Mouse (Mus musculus) cerebellum, postnatal 25 days (tissue): ENCODE results near the gene Pi16.
"Not testable (repeated sequence)": the region's sequence is repeated elsewhere in the genome, so short reads cannot be mapped to it uniquely, and the experiment has no call there.

Source experiments
- DNase-seq, 2 experiments: peaks; one replicate each; pipeline ENCODE4 v3.0.0; 2021; ENCODE audit warnings: mixed read lengths in 2 of 2

Gene Pi16

GRCm38 (mm10) chr17:29317380-29317779, at the start of gene Pi16:
TSS of gene Pi16 (plus strand) at chr17:29317680.
- DNase-seq, result not testable (repeated sequence)

GRCm38 (mm10) chr17:29267931-29268681, 49.4 kb upstream of the Pi16 start:
- peak in 1 of 2 experiments; percentile 31 for DNase-seq

GRCm38 (mm10) chr17:29268682-29269348, 48.7 kb upstream of the Pi16 start, which contains the start of gene BC004004:
TSS of gene BC004004 (plus strand) at chr17:29268788.
- DNase-seq, result peak; percentile 97 to 98

GRCm38 (mm10) chr17:29269349-29269706, 48.2 kb upstream of the Pi16 start:
- DNase-seq, result no peak

GRCm38 (mm10) chr17:29270148-29270698, 47.3 kb upstream of the Pi16 start:
- no peak for DNase-seq

- no peak for DNase-seq
These were observed 44.3 kb upstream of the Pi16 start for GRCm38 (mm10) chr17:29273156-29273555.

- DNase-seq, result no peak
These were observed 43.6 kb upstream of the Pi16 start for GRCm38 (mm10) chr17:29273889-29274288.

- no peak for DNase-seq
These were observed 37.1 kb upstream of the Pi16 start for GRCm38 (mm10) chr17:29280422-29280821.

GRCm38 (mm10) chr17:29281541-29281940, 35.9 kb upstream of the Pi16 start:
- DNase-seq, result no peak

GRCm38 (mm10) chr17:29282216-29282952, 35.1 kb upstream of the Pi16 start:
- DNase-seq, result no peak

- DNase-seq, result no peak
These were observed 25.7 kb upstream of the Pi16 start for GRCm38 (mm10) chr17:29291793-29292192.

GRCm38 (mm10) chr17:29292996-29293395, 24.5 kb upstream of the Pi16 start:
- no peak for DNase-seq

- DNase-seq, result peak in 1 of 2 experiments; percentile 60
These were observed 23.5 kb upstream of the Pi16 start for GRCm38 (mm10) chr17:29293807-29294605.

- DNase-seq, result no peak
These were observed 21.6 kb upstream of the Pi16 start for GRCm38 (mm10) chr17:29295835-29296234.

GRCm38 (mm10) chr17:29297321-29297720, 20.2 kb upstream of the Pi16 start:
- no peak for DNase-seq

GRCm38 (mm10) chr17:29297813-29298212, 19.7 kb upstream of the Pi16 start:
- no peak for DNase-seq

- DNase-seq, result peak; percentile 27 to 47
These were observed 18.2 kb upstream of the Pi16 start for GRCm38 (mm10) chr17:29299282-29299681.

- no peak for DNase-seq
These were observed 16.6 kb upstream of the Pi16 start for GRCm38 (mm10) chr17:29300926-29301325.

GRCm38 (mm10) chr17:29301421-29301820, 16.1 kb upstream of the Pi16 start:
- no peak for DNase-seq

GRCm38 (mm10) chr17:29302149-29302548, 15.3 kb upstream of the Pi16 start:
- no peak for DNase-seq

GRCm38 (mm10) chr17:29303087-29303486, 14.4 kb upstream of the Pi16 start:
- no peak for DNase-seq

- no peak for DNase-seq
These were observed 13.6 kb upstream of the Pi16 start for GRCm38 (mm10) chr17:29303856-29304255.
